Mouse (Mus musculus): ENCODE measurements around the gene Dgke. TPM values are rescaled to one million over a fixed set of nuclear protein-coding genes. Genes with fewer than 3 reads are reported as not detected.
"Not testable (repeated sequence)": the region's sequence is repeated elsewhere in the genome, so short reads cannot be mapped to it uniquely, and the experiment has no call there.

Dgke gene
- polyA plus RNA-seq, 1 experiment = 23.1 TPM

GRCm38 (mm10) chr11:89055931-89056690 lies 10.5 kb downstream of the Dgke start:
- TF ChIP-seq CTCF (IDR thresholded peaks at IDR 0.05; ENCODE audit: borderline replicate concordance, extremely low read depth, insufficient read depth, insufficient read length) = no peak
- no peak for TF ChIP-seq POLR2A (IDR thresholded peaks at IDR 0.05; ENCODE audit: borderline replicate concordance, extremely low read depth, insufficient read depth, insufficient read length, poor library complexity, severe bottlenecking)

GRCm38 (mm10) chr11:89051767-89052166 lies 14.9 kb downstream of the Dgke start:
- TF ChIP-seq POLR2A (IDR thresholded peaks at IDR 0.05; ENCODE audit: borderline replicate concordance, extremely low read depth, insufficient read depth, insufficient read length, poor library complexity, severe bottlenecking) = no peak
- no peak for TF ChIP-seq CTCF (IDR thresholded peaks at IDR 0.05; ENCODE audit: borderline replicate concordance, extremely low read depth, insufficient read depth, insufficient read length)
- DNase-seq (ENCODE audit: low read depth) = no peak

More at GRCm38 (mm10) chr11:89055931-89056690, 10.5 kb downstream of the Dgke start:
- no peak for DNase-seq (ENCODE audit: low read depth)

GRCm38 (mm10) chr11:89046021-89046420 lies 20.6 kb downstream of the Dgke start:
- DNase-seq (ENCODE audit: low read depth) = no peak
- TF ChIP-seq POLR2A (IDR thresholded peaks at IDR 0.05; ENCODE audit: borderline replicate concordance, extremely low read depth, insufficient read depth, insufficient read length, poor library complexity, severe bottlenecking) = no peak
- TF ChIP-seq CTCF (IDR thresholded peaks at IDR 0.05; ENCODE audit: borderline replicate concordance, extremely low read depth, insufficient read depth, insufficient read length) = no peak

GRCm38 (mm10) chr11:89045501-89045900 lies 21.1 kb downstream of the Dgke start:
- DNase-seq (ENCODE audit: low read depth) = not testable (repeated sequence)

GRCm38 (mm10) chr11:89043046-89043445 lies 23.6 kb downstream of the Dgke start:
- TF ChIP-seq CTCF (IDR thresholded peaks at IDR 0.05; ENCODE audit: borderline replicate concordance, extremely low read depth, insufficient read depth, insufficient read length) (no peak), POLR2A (IDR thresholded peaks at IDR 0.05; ENCODE audit: borderline replicate concordance, extremely low read depth, insufficient read depth, insufficient read length, poor library complexity, severe bottlenecking) (no peak)
- DNase-seq (ENCODE audit: low read depth) = no peak

- not testable (repeated sequence) for DNase-seq (ENCODE audit: low read depth)
These were observed 25.6 kb downstream of the Dgke start for GRCm38 (mm10) chr11:89041073-89041472.

- no peak for TF ChIP-seq POLR2A (IDR thresholded peaks at IDR 0.05; ENCODE audit: borderline replicate concordance, extremely low read depth, insufficient read depth, insufficient read length, poor library complexity, severe bottlenecking)
- TF ChIP-seq CTCF (IDR thresholded peaks at IDR 0.05; ENCODE audit: borderline replicate concordance, extremely low read depth, insufficient read depth, insufficient read length) = peak; percentile 72
- DNase-seq (ENCODE audit: low read depth) = peak; percentile 39
These were observed 27.3 kb downstream of the Dgke start for GRCm38 (mm10) chr11:89039325-89039724.

- no peak for DNase-seq (ENCODE audit: low read depth)
- TF ChIP-seq CTCF (IDR thresholded peaks at IDR 0.05; ENCODE audit: borderline replicate concordance, extremely low read depth, insufficient read depth, insufficient read length) (no peak), POLR2A (IDR thresholded peaks at IDR 0.05; ENCODE audit: borderline replicate concordance, extremely low read depth, insufficient read depth, insufficient read length, poor library complexity, severe bottlenecking) (no peak)
These were observed 28.2 kb downstream of the Dgke start for GRCm38 (mm10) chr11:89038496-89038895.

GRCm38 (mm10) chr11:89035552-89035951 lies 31.1 kb downstream of the Dgke start:
- no peak for TF ChIP-seq CTCF (IDR thresholded peaks at IDR 0.05; ENCODE audit: borderline replicate concordance, extremely low read depth, insufficient read depth, insufficient read length)
- no peak for TF ChIP-seq POLR2A (IDR thresholded peaks at IDR 0.05; ENCODE audit: borderline replicate concordance, extremely low read depth, insufficient read depth, insufficient read length, poor library complexity, severe bottlenecking)
- DNase-seq (ENCODE audit: low read depth) = no peak

- TF ChIP-seq CTCF (IDR thresholded peaks at IDR 0.05; ENCODE audit: borderline replicate concordance, extremely low read depth, insufficient read depth, insufficient read length) (no peak), POLR2A (IDR thresholded peaks at IDR 0.05; ENCODE audit: borderline replicate concordance, extremely low read depth, insufficient read depth, insufficient read length, poor library complexity, severe bottlenecking) (no peak)
- DNase-seq (ENCODE audit: low read depth) = no peak
These were observed 32.1 kb downstream of the Dgke start for GRCm38 (mm10) chr11:89034592-89034991.

GRCm38 (mm10) chr11:89031189-89031588 lies 35.5 kb downstream of the Dgke start:
- TF ChIP-seq POLR2A (IDR thresholded peaks at IDR 0.05; ENCODE audit: borderline replicate concordance, extremely low read depth, insufficient read depth, insufficient read length, poor library complexity, severe bottlenecking) = no peak
- no peak for TF ChIP-seq CTCF (IDR thresholded peaks at IDR 0.05; ENCODE audit: borderline replicate concordance, extremely low read depth, insufficient read depth, insufficient read length)
- no peak for DNase-seq (ENCODE audit: low read depth)

- TF ChIP-seq POLR2A (IDR thresholded peaks at IDR 0.05; ENCODE audit: borderline replicate concordance, extremely low read depth, insufficient read depth, insufficient read length, poor library complexity, severe bottlenecking) = no peak
- TF ChIP-seq CTCF (IDR thresholded peaks at IDR 0.05; ENCODE audit: borderline replicate concordance, extremely low read depth, insufficient read depth, insufficient read length) = no peak
- no peak for DNase-seq (ENCODE audit: low read depth)
These were observed 36.1 kb downstream of the Dgke start for GRCm38 (mm10) chr11:89030552-89030951.
